Mouse (Mus musculus): ENCODE data around the gene Creb3.
A peak's percentile ranks its signal among the peaks of the same experiment; 100 is the strongest.

- TF ChIP-seq CTCF (conservative IDR thresholded peaks at IDR 0.05; ENCODE audit: insufficient read depth, insufficient read length, low read depth, low read length) (no peak), POLR2A (IDR thresholded peaks at IDR 0.05; ENCODE audit: low read depth, low read length) (peak; percentile 71)
Observed at GRCm38 (mm10) chr4:43578376-43579204, 16.5 kb downstream of the Creb3 start, which contains the start of the genes Rgp1 and Gba2.
